Mouse (Mus musculus) hindbrain, embryonic 15.5 days (tissue): Measurements from ENCODE around the gene Ikzf3. TPM values are rescaled to one million over a fixed set of nuclear protein-coding genes. Genes with fewer than 3 reads are reported as not detected.

Experiments
- ATAC-seq: fragments of 200-750 bp; cut with Nextera tagmentation; 2 replicates; pipeline ENCODE4 v1.8.0; 2017; ENCODE audit warnings: low read depth, moderate number of reproducible peaks, moderate TSS enrichment; ENCODE audit not compliant: low FRiP score
- H3K27ac ChIP-seq: fragments of 300-500 bp; sonication (generic); replicated peaks from 2 replicates; pipeline ENCODE4 v1.5.1; 2015; ENCODE audit warnings: mild to moderate bottlenecking, inconsistent platforms
- H3K27me3 ChIP-seq: fragments of 300-500 bp; sonication (generic); 2 replicates; pipeline ENCODE4 v1.6.1; 2015; ENCODE audit warnings: control low read depth, inconsistent platforms
- H3K36me3 ChIP-seq: fragments of 300-500 bp; sonication (generic); 2 replicates; pipeline ENCODE4 v1.6.1; 2015; ENCODE audit warnings: control low read depth, inconsistent platforms
- H3K4me1 ChIP-seq: fragments of 300-500 bp; sonication (generic); replicated peaks from 2 replicates; pipeline ENCODE4 v1.6.1; 2015; ENCODE audit warnings: control low read depth, inconsistent platforms
- H3K4me2 ChIP-seq: fragments of 300-500 bp; sonication (generic); 2 replicates; pipeline ENCODE4 v1.6.1; 2015; ENCODE audit warnings: moderate library complexity, mild to moderate bottlenecking, inconsistent platforms
- H3K4me3 ChIP-seq: fragments of 300-500 bp; sonication (generic); 2 replicates; pipeline ENCODE4 v1.5.1; 2015; ENCODE audit warnings: mild to moderate bottlenecking, inconsistent platforms
- H3K9ac ChIP-seq: fragments of 300-500 bp; sonication (generic); 2 replicates; pipeline ENCODE4 v1.6.1; 2015; ENCODE audit warnings: inconsistent platforms
- H3K9me3 ChIP-seq: fragments of 300-500 bp; sonication (generic); 2 replicates; pipeline ENCODE4 v1.6.1; 2016; ENCODE audit warnings: control low read depth, inconsistent platforms
- WGBS: fragments of 180-500 bp; shearing (Covaris S2); methylation state at CpG from one replicate; pipeline ENCODE4 v1.1.7; 2015; 5-methylcytosine and 5-hydroxymethylcytosine counted together
- polyA plus RNA-seq: library from polyadenylated mRNA; unstranded; fragments of >200 nt; fragmentation: Nextera tagmentation; extraction: Ambion mirVana; gene quantifications from 2 replicates; pipeline ENCODE4 v1.2.1, GENCODE M21; 2015

Ikzf3 gene
- polyA plus RNA-seq, 1 experiment from 2014 or later = not detected

DNA sequence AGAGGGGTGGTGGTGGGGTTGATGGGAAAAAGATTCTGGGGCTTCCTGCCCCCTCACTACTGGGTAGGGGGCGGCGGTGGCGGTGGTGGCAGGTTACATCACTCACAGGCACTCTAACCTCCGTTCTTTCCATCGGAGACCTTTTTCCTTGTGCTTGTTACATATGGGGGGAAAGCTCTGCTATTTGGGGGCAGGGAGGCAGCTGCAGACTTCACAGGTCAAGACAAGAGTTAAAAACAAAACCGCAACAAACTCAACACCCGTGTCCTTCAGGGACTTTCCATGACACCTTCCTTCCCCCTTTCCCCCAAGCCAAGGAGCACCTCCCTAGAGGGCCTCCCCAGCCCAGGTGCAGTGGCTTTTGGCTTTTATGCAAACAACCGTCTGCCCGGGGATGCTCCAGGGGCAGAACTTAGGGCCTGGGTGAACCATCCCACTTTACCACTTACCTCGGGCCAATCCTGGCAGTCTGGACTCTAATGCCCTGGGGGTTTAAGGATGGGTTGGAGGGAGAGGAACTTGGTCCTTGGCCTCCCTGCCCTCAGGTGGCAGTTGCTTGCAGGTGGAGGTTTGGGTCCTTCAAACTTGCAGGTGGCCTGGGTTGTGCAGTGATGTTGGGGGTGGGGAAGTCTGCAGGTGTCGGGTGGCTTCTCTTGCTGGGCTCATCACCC lies 86.6 kb downstream of the Ikzf3 start:
- H3K9ac ChIP-seq = no peak overlapping the region
- ATAC-seq = no peak
- no peaks in the 10 kb centered on the region for H3K9me3 ChIP-seq
- H3K4me1 ChIP-seq = peaks cover 16% of the 10 kb centered on the region
- 20% methylated on average over 11 of the region's 11 CpGs for WGBS
- H3K4me3 ChIP-seq = no peak overlapping the region
- H3K27me3 ChIP-seq = peaks cover 25% of the 10 kb centered on the region
- H3K27ac ChIP-seq = no peak overlapping the region
- H3K36me3 ChIP-seq = no peaks in the 10 kb centered on the region
- H3K4me2 ChIP-seq = no peak overlapping the region

DNA sequence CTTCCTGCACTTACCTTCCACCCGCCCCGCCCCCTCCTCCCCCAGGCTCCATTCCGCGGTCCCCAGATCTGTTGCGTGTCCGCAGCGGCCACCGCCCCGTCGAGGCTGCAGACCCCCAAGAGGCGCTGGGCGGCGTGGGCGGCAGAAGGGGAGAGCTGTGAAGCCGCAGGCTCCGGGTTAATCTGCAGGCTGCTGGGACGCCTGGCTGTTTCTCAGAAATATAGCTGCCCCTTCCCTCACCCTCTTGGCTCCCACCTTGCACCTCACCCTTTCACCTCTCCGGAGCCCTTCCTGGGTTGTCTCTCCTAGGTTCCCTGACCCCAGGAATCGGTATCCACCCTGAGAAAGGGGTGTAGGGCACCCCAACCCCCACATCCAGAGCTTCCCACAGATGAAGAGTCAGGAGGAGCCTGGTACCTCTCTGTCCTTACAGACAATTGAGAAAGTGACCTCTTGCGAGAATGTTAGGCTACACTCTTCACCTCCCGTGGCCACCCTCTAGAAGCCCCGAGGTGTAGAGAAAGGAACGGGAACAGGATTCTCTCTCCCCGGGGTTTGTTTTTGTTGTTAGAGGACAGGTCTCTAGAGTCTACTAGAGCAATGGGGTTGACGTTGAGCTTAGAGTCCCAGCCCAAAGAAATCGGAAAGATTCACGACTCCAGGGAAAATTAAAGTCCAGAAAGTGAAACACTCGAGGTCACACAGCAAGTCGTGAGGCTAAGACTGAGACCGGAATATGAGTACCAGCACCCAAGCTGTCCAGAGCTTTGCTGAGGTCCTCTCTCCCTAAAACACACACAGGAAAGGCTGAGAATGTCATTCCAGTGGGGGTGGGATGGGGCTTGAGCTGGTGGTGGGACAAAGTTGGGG lies 87.5 kb downstream of the Ikzf3 start:
- peak; percentile 17 for ATAC-seq
- Histone ChIP-seq H3K4me1 (peaks cover 16% of the 10 kb centered on the region), H3K4me2 (peak overlapping the region; percentile 91), H3K27ac (peak overlapping the region; percentile 84; the same call in 1 of the 2 replicates), H3K27me3 (peaks cover 25% of the 10 kb centered on the region), H3K4me3 (peak overlapping the region; percentile 61), H3K9ac (peak overlapping the region; percentile 66), H3K9me3 (no peaks in the 10 kb centered on the region), H3K36me3 (no peaks in the 10 kb centered on the region)
- WGBS = 4% methylated on average over 19 of the region's 30 CpGs

DNA sequence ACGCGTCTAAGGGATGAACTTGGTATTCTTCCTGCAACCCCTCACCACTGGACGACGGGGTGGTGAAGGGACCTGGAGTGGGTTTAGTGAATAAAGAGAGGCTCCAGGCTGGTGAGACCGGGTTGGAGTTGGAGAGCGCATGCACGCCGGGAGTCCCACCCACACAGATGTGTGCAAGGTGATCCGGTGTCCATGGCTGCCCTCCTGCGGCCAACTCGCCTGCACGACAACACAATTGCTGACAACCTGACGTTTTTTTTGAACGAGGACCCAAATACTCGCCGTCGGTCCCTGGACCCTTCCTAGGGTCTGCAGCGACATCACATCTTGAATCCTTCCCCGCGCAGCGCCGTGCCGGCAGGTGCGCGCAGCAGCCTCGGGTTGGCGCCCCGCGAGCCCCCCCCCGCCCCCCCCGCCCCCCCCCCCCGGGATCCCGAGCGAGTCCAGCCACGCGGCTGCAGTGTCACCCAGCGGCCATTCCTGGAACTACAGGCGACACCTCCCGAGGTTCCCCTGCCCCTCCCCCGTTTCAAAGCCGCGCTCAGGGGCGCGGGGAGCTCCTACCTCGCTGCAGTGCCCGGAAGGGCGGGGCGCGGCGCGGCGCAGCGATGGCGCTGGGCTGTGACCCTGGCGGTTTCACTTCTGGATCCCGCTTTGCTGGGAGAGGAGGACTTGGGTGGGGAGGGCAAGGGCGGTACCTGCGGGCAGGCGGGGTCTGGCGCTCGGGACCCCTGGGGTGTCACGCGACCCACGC lies 88.3 kb downstream of the Ikzf3 start:
- Histone ChIP-seq H3K4me2 (peak overlapping the region; percentile 91), H3K4me3 (peak overlapping the region; percentile 61), H3K9me3 (no peaks in the 10 kb centered on the region), H3K27me3 (peaks cover 25% of the 10 kb centered on the region), H3K4me1 (peaks cover 16% of the 10 kb centered on the region), H3K9ac (peak overlapping the region; percentile 66), H3K27ac (peak overlapping the region; percentile 84), H3K36me3 (no peaks in the 10 kb centered on the region)
- peak; percentile 90 for ATAC-seq
- under 1% methylated on average over 50 of the region's 64 CpGs for WGBS

DNA sequence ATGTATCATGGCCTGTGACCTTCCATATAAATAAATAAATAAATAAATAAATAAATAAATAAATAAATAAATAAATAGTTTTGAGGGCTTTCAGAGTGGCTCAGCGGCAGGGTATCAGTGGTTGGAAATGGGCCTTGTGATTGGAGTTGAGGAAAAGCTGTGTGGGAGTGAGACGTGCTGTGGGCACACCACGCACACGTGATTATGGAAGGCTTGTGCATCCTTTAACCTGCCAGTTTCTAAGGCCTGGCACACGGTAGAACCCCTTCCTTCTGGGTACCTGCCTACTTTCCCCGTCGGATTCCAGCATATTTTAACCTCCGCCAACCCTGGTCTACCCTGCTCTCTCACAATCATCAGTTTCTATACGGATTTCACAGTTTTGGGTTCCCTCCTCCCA lies 88.9 kb downstream of the Ikzf3 start:
- H3K4me3 ChIP-seq = peak overlapping the region; percentile 61
- peak overlapping the region; percentile 66 for H3K9ac ChIP-seq
- ATAC-seq = peak; percentile 40
- peak overlapping the region; percentile 91 for H3K4me2 ChIP-seq
- H3K4me1 ChIP-seq = peaks cover 16% of the 10 kb centered on the region
- no peaks in the 10 kb centered on the region for H3K36me3 ChIP-seq
- peaks cover 25% of the 10 kb centered on the region for H3K27me3 ChIP-seq
- 20% methylated on average over 9 of the region's 9 CpGs for WGBS
- H3K9me3 ChIP-seq = no peaks in the 10 kb centered on the region
- H3K27ac ChIP-seq = peak overlapping the region; percentile 84

DNA sequence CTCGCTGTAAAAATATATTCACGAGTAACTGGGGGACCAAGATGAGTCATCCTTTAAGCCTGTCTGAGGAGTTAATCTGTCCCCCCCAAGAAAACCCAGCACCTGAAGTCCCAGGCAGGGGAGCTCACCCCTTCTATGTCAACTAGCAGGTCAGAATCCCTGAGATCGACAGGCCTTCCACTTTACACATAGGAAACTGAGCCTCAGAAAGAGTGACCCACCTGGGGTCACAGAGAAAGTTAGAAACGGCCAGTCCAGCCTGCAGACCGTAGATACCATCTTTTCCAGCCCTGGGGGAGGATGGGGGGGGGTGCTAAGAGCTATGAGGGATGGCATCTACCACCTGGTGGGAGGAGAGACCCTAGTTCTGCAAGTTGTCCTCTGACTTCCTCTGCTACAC lies 89.3 kb downstream of the Ikzf3 start:
- H3K9ac ChIP-seq = no peak overlapping the region
- 83% methylated on average over 5 of the region's 5 CpGs for WGBS
- H3K27ac ChIP-seq = no peak overlapping the region
- no peak for ATAC-seq
- H3K4me3 ChIP-seq = no peak overlapping the region
- peaks cover 25% of the 10 kb centered on the region for H3K27me3 ChIP-seq
- no peaks in the 10 kb centered on the region for H3K9me3 ChIP-seq
- peaks cover 16% of the 10 kb centered on the region for H3K4me1 ChIP-seq
- H3K36me3 ChIP-seq = no peaks in the 10 kb centered on the region
- H3K4me2 ChIP-seq = peak overlapping the region; percentile 91; the same call in 1 of the 2 replicates

DNA sequence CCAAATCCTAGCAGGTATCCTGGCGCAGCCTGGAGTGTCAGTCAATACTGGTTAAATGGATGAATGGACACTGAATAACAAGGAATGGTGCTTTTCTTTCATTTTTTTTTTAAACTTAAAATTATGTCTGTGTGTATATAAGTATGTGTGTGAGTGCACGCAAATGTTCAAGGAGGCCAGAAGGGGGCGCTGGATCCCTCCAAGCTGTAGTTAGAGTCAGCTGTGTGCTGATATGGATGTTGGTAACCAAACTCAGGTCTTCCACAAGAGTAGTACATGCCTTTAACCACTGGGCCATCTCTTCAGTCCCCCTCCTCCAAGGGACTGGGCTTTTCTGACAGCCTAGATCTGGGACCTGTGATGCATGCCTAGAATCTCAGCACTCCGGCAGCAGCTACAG lies 90.3 kb downstream of the Ikzf3 start:
- WGBS = 82% methylated on average over 4 of the region's 4 CpGs
- H3K9ac ChIP-seq = no peak overlapping the region
- no peak overlapping the region for H3K4me3 ChIP-seq
- peaks cover 16% of the 10 kb centered on the region for H3K4me1 ChIP-seq
- H3K9me3 ChIP-seq = no peaks in the 10 kb centered on the region
- no peak for ATAC-seq
- H3K27ac ChIP-seq = no peak overlapping the region
- no peaks in the 10 kb centered on the region for H3K36me3 ChIP-seq
- H3K27me3 ChIP-seq = peaks cover 25% of the 10 kb centered on the region
- no peak overlapping the region for H3K4me2 ChIP-seq

DNA sequence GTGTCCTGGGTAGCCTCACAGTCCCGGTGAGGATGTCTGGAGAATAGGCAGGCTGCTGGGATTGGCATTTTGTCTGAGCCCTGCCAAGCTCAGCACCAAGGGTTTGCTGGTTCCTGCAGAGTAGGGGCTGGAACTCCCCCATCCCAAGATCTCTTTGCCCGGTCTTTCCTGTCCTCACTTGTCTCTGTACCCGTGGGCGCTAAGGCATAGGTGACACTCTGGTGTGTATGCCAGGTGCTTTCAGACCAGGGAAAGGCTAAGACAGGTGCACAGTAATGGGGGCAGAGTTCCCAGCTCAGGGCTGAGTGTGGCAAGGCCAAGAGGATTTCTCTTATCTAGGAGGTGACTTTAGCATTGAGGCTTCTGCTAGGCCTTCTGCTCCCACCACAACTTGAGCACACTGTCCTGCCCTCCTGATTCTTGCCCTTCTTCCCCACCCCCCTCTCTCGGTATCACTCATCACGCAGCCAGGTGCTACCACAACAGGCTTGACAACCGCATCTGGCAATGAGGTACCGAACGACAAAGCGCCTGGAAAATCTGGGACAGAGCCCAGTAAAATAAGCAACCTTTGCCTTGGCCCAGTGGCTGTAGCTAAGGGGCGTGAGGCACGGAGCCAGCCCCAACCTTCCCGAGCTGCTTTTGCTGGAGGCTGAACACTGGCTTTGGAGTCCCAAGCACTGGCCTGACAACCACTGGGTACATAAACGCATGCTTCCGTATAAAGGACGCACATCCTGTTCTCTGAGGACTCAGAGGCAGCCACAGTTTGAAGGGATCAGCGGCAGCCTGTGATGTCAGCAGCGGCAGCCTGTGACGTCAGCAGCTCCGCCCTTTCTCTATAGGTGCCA lies 95.7 kb downstream of the Ikzf3 start:
- WGBS = 83% methylated on average over 20 of the region's 20 CpGs
- ATAC-seq = no peak
- Histone ChIP-seq H3K4me3 (no peak overlapping the region), H3K9ac (no peak overlapping the region), H3K36me3 (no peaks in the 10 kb centered on the region), H3K4me2 (no peak overlapping the region), H3K27me3 (peaks cover 36% of the 10 kb centered on the region), H3K4me1 (peaks cover 6% of the 10 kb centered on the region), H3K9me3 (no peaks in the 10 kb centered on the region), H3K27ac (no peak overlapping the region)

DNA sequence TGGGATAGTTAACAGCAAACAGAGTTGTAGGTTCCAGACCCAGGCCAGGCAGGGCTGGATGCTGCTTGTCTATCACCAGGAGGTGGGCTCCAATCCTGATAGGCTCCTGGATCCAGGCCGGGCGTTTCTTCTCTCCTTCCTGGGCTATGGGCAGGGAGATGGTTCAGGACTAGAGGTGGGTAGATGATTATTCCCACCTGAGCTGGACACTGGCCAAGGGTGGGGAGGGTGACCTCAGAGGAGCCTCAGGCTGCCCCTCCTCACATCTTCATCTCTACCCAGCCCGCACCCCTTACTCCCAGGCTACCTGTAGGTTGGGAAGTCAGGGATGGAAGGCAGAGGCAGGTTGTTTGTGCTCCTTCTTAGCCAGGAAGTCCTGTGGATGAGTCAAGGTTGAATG lies 96.4 kb downstream of the Ikzf3 start:
- Histone ChIP-seq H3K27me3 (peaks cover 36% of the 10 kb centered on the region), H3K4me3 (no peak overlapping the region), H3K27ac (no peak overlapping the region), H3K9ac (no peak overlapping the region), H3K36me3 (no peaks in the 10 kb centered on the region), H3K4me2 (no peak overlapping the region), H3K9me3 (no peaks in the 10 kb centered on the region), H3K4me1 (peaks cover 6% of the 10 kb centered on the region)
- 85% methylated on average over 3 of the region's 3 CpGs for WGBS
- ATAC-seq = no peak

DNA sequence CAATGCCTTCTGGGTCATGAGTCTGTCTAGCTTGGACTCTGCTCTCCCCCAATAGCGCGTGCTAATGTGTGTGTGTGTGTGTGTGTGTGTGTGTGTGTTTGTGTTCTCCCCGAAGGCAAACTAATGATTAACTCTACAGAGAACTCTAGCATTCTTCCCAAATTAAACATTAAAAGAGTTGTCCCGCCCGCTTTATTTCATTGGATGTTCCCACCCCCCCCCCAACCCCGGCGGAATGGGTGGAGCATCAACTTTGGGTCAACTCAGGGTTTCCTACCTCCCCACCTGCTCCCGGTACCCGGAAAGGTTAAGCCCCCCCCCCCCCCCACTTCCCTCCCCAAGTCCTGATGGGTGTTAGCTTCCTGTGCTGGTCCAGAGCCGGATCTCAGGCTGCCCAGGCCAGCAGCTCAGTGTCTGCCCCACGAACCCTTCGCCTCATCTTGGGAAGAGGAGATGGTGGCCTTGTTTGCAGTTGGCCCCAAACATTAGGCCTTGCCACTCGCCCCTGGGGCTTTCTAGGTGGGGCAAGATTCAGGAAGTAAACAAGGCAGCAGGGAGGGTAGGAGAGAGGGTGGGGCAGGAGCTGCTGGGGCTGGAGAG lies 97.5 kb downstream of the Ikzf3 start:
- no peak overlapping the region for H3K9ac ChIP-seq
- 31% methylated on average over 13 of the region's 13 CpGs for WGBS
- H3K4me1 ChIP-seq = peaks cover 6% of the 10 kb centered on the region
- no peaks in the 10 kb centered on the region for H3K9me3 ChIP-seq
- peaks cover 36% of the 10 kb centered on the region for H3K27me3 ChIP-seq
- H3K4me3 ChIP-seq = no peak overlapping the region
- no peak for ATAC-seq
- no peaks in the 10 kb centered on the region for H3K36me3 ChIP-seq
- no peak overlapping the region for H3K4me2 ChIP-seq
- H3K27ac ChIP-seq = no peak overlapping the region

DNA sequence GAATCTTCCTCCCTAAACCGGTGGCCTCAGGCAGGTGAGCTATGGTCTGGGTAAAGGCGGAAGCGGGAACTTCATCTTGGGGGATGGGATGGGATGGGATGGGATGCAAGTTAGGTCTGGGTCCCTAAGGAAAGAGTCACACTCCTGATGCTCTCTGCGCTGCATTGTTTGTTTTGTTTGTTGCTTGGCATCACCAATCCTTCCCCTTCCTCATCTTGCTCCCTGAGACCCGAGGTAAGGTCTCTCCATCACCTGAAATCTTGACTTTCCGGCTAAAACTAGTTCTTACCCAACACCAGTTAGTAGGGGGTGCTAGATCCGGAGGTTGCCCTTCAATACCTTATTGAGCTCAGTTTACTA lies 98.4 kb downstream of the Ikzf3 start:
- H3K4me2 ChIP-seq = peak overlapping the region; percentile 22
- no peaks in the 10 kb centered on the region for H3K9me3 ChIP-seq
- H3K4me3 ChIP-seq = peak overlapping the region; percentile 5; the same call in 1 of the 2 replicates
- H3K27ac ChIP-seq = no peak overlapping the region
- peaks cover 36% of the 10 kb centered on the region for H3K27me3 ChIP-seq
- H3K4me1 ChIP-seq = peaks cover 6% of the 10 kb centered on the region
- H3K36me3 ChIP-seq = no peaks in the 10 kb centered on the region
- ATAC-seq = no peak
- WGBS = 9% methylated on average over 7 of the region's 7 CpGs
- no peak overlapping the region for H3K9ac ChIP-seq
